Mouse (Mus musculus) E14TG2a.4 (cell line): ENCODE data around the gene Ssh3.

Experiments
- CTCF ChIP-seq: conservative IDR thresholded peaks from 2 replicates; pipeline ENCODE4 v1.5.1; 2014; ENCODE audit warnings: low read length
- NANOG ChIP-seq: IDR thresholded peaks from 2 replicates; pipeline ENCODE4 v1.6.1; 2014; ENCODE audit warnings: borderline replicate concordance, low read length, mixed read lengths
- POU5F1 ChIP-seq: IDR thresholded peaks from 2 replicates; pipeline ENCODE4 v1.6.1; 2014; ENCODE audit warnings: low read length, borderline replicate concordance

DNA sequence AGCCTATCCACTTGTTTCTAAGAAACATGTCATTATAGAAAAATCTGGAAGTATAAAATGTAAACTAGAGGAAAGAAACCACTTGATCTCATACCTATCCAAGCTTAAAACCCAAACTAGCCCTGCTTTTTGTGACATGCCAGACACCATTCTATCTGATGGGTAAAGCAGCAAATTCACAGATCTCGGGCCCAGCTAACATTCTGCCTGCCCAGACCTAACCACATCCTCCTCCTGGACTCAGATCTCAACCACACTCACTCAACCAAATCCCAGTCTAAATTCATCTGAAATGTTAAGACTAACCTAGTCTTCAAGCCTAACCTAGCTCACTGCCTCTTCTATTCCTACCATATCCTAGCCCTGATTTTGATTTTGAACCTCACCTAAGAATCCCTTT lies 50.2 kb downstream of the Ssh3 start:
- TF ChIP-seq CTCF (no peak), NANOG (no peak), POU5F1 (no peak)
